Mouse (Mus musculus) forebrain, postnatal 0 days (tissue): ENCODE measurements around the gene Cul1. TPM values are rescaled to one million over a fixed set of nuclear protein-coding genes. Genes with fewer than 3 reads are reported as not detected.
"Not testable (repeated sequence)": the region's sequence is repeated elsewhere in the genome, so short reads cannot be mapped to it uniquely, and the experiment has no call there.

Experiments
- ATAC-seq: fragments of 200-750 bp; cut with Nextera tagmentation; 2 replicates; pipeline ENCODE4 v1.8.0; 2017; ENCODE audit warnings: mild to moderate bottlenecking, moderate library complexity
- DNase-seq: peaks from one replicate; pipeline ENCODE4 v3.0.0-alpha.2; 2015
- H3K27ac ChIP-seq: fragments of 300-500 bp; sonication (generic); 2 replicates; pipeline ENCODE4 v1.5.1; 2014; ENCODE audit warnings: low read depth, mild to moderate bottlenecking, antibody characterized with exemption, low read length, moderate library complexity, mixed read lengths
- H3K27me3 ChIP-seq: fragments of 300-500 bp; sonication (generic); 2 replicates; pipeline ENCODE4 v1.6.1; 2014; ENCODE audit warnings: mild to moderate bottlenecking, low read length, mixed read lengths; ENCODE audit not compliant: insufficient read depth
- H3K36me3 ChIP-seq: fragments of 300-500 bp; sonication (generic); 2 replicates; pipeline ENCODE4 v1.6.1; 2014; ENCODE audit warnings: mild to moderate bottlenecking, moderate library complexity; ENCODE audit not compliant: insufficient read depth
- H3K4me1 ChIP-seq: fragments of 300-500 bp; sonication (generic); 2 replicates; pipeline ENCODE4 v1.6.1; 2014; ENCODE audit warnings: antibody characterized with exemption; ENCODE audit not compliant: insufficient read depth
- H3K4me2 ChIP-seq: fragments of 300-500 bp; sonication (generic); 2 replicates; pipeline ENCODE4 v1.6.1; 2014; ENCODE audit warnings: low read depth, mild to moderate bottlenecking, moderate library complexity
- H3K4me3 ChIP-seq: fragments of 300-500 bp; sonication (generic); 2 replicates; pipeline ENCODE4 v1.5.1; 2014; ENCODE audit warnings: low read depth, low read length, mixed read lengths
- H3K9ac ChIP-seq: fragments of 300-500 bp; sonication (generic); 2 replicates; pipeline ENCODE4 v1.6.1; 2014; ENCODE audit warnings: mild to moderate bottlenecking
- H3K9me3 ChIP-seq: fragments of 300-500 bp; sonication (generic); 2 replicates; pipeline ENCODE4 v1.6.1; 2016; ENCODE audit warnings: low read length
- CTCF ChIP-seq: sonication (generic); IDR thresholded peaks from 2 replicates; pipeline ENCODE4 v1.5.1; 2016; ENCODE audit warnings: antibody characterized with exemption, control low read depth, low read depth
- WGBS: fragments of 180-500 bp; shearing (Covaris S2); extraction: QIAGEN DNeasy Blood & Tissue Kit; methylation state at CpG from one replicate; pipeline ENCODE4 v1.1.7; 2014; 5-methylcytosine and 5-hydroxymethylcytosine counted together
- polyA plus RNA-seq: library from polyadenylated mRNA; unstranded; fragments of >200 nt; fragmentation: Nextera tagmentation; extraction: Ambion mirVana; gene quantifications from 2 replicates; pipeline ENCODE4 v1.2.1, GENCODE M21; 2015
- total RNA-seq: library from RNA; depleted of rRNA; stranded (reverse); fragments of >200 nt; gene quantifications from 2 replicates; pipeline ENCODE4 v1.2.3, GENCODE M21; 2014

The Cul1 gene
- total and polyA plus RNA-seq, 2 experiments from 2014 or later: 119 to 158 TPM

DNA sequence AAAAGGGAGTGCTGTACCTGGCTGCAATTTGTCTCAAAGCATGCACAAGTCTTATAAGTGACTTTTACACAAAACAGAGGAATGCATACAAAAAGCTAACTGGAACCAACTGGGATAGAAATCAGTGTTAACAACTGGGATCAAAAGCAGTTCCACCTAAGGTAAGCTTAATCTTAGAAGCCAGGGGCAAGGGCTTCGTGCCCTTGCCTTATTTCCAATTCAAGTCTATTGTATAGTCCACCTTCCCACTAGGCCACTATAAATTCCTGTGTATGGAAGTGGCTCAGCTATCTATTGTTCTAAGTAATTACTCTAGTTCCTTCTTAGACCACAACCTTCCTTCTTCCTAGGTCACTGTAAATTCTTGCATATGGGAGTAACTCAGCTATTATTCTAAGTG lies 27.1 kb upstream of the Cul1 start:
- H3K27ac ChIP-seq: no peak overlapping the region
- no peaks in the 10 kb centered on the region for H3K27me3 ChIP-seq
- no peak for TF ChIP-seq CTCF
- H3K9ac ChIP-seq: no peak overlapping the region
- H3K9me3 ChIP-seq: no peaks in the 10 kb centered on the region
- DNase-seq (no peak), ATAC-seq (no peak)
- H3K4me3 ChIP-seq: no peak overlapping the region
- no peaks in the 10 kb centered on the region for H3K36me3 ChIP-seq
- WGBS: 54% methylated on average over 1 of the region's 1 CpGs
- no peak overlapping the region for H3K4me2 ChIP-seq
- H3K4me1 ChIP-seq: no peaks in the 10 kb centered on the region

DNA sequence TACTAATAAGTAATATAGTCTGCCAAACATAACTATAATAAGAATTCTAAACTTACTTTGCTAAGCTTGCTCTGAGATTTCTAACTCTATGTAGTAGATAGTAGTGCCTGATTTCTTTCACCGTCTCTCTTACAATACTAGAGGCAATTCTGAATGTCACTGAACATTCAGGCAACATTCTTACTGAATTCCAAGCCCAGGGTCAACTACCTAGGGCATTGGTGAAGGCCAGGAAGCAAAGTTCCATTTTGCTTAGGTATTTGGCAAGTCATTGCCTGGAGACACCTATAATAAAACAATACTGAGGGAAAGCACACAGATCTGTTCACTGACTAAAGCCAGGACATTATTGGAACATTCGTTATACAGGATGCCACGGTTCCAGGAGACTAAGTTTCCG lies 26.6 kb upstream of the Cul1 start:
- 84% methylated on average over 4 of the region's 4 CpGs for WGBS
- not testable (repeated sequence) for ATAC-seq, H3K9ac ChIP-seq

DNA sequence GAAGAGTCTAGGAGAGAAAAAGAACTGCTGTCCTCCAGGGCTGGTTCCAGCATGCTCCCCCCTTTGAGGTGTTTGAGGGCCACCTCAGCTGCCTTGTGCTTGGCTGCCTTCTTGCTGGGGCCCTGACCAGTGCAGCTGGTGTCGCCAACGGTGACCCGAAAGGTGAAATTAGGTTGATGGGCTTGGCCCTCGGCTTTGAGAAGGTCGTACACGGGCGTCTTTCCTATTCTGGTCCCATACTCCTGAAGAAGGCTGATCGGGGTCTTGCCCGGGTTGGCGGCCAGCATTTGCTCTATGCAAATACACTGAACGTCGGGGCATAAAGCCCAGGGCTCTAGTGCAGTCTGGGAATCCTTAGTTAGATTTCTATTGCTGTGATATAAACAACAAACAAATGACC lies 20.4 kb upstream of the Cul1 start:
- not testable (repeated sequence) for ATAC-seq, H3K36me3 ChIP-seq, H3K27me3 ChIP-seq, H3K4me1 ChIP-seq, H3K4me2 ChIP-seq, H3K9me3 ChIP-seq, H3K4me3 ChIP-seq, DNase-seq, H3K9ac ChIP-seq, H3K27ac ChIP-seq
- 92% methylated on average over 11 of the region's 12 CpGs for WGBS

More for the DNA sequence above, 26.6 kb upstream of the Cul1 start:
- not testable (repeated sequence) for H3K4me2 ChIP-seq, H3K27ac ChIP-seq, DNase-seq, H3K9me3 ChIP-seq, H3K27me3 ChIP-seq, H3K36me3 ChIP-seq, H3K4me1 ChIP-seq, H3K4me3 ChIP-seq

- ATAC-seq (no peak), DNase-seq (no peak)
- no peaks in the 10 kb centered on the region for H3K27me3 ChIP-seq
- no peak overlapping the region for H3K4me3 ChIP-seq
- H3K9ac ChIP-seq: no peak overlapping the region
- H3K27ac ChIP-seq: no peak overlapping the region
- no peaks in the 10 kb centered on the region for H3K36me3 ChIP-seq
- TF ChIP-seq CTCF: no peak
- H3K4me1 ChIP-seq: no peaks in the 10 kb centered on the region
- 79% methylated on average over 2 of the region's 2 CpGs for WGBS
- H3K9me3 ChIP-seq: no peaks in the 10 kb centered on the region
- no peak overlapping the region for H3K4me2 ChIP-seq
These were observed 13.1 kb upstream of the Cul1 start for GRCm38 (mm10) chr6:47440080-47440479.

DNA sequence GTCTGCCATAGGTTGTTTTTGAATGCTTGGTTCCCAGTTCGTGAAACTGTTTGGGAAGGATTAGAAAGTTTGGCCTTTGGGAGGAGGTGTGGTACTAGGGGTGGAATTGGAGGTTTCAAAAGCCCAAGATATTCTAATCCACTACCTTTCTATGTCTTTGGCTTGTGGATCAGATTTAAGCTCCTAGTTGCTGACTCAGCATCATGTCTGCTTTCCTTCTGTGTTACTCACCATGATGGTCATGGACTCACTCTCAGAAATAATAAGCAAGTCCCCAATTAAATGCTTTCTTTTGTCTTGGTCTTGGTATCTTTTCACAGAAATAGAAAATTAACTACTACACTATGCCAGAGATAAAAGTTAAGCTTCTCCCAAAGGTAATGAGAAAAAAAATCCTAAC lies 5.5 kb upstream of the Cul1 start:
- DNase-seq (no peak), ATAC-seq (no peak)
- no peaks in the 10 kb centered on the region for H3K9me3 ChIP-seq
- no peak overlapping the region for H3K27ac ChIP-seq
- TF ChIP-seq CTCF: no peak
- 93% methylated on average over 1 of the region's 1 CpGs for WGBS
- H3K9ac ChIP-seq: no peak overlapping the region
- H3K36me3 ChIP-seq: no peaks in the 10 kb centered on the region
- H3K4me1 ChIP-seq: 0 out of 2 replicates have a peak, but pooled peaks cover 1% of the 10 kb centered on the region
- H3K27me3 ChIP-seq: no peaks in the 10 kb centered on the region
- no peak overlapping the region for H3K4me2 ChIP-seq
- no peak overlapping the region for H3K4me3 ChIP-seq

- WGBS: 3% methylated on average over 42 of the region's 42 CpGs
- Histone ChIP-seq H3K4me3 (peak overlapping the region; percentile 99), H3K9ac (peak overlapping the region; percentile 100), H3K9me3 (no peaks in the 10 kb centered on the region), H3K4me2 (peak overlapping the region; percentile 76), H3K27me3 (no peaks in the 10 kb centered on the region), H3K27ac (peak overlapping the region; percentile 97), H3K4me1 (0 out of 2 replicates have a peak, but pooled peaks cover 6% of the 10 kb centered on the region), H3K36me3 (no peaks in the 10 kb centered on the region)
- ATAC-seq: peak; percentile 40
- DNase-seq: peak; percentile 70
- TF ChIP-seq CTCF: no peak
These were observed 428 bp downstream of the Cul1 start for GRCm38 (mm10) chr6:47453522-47454130.

DNA sequence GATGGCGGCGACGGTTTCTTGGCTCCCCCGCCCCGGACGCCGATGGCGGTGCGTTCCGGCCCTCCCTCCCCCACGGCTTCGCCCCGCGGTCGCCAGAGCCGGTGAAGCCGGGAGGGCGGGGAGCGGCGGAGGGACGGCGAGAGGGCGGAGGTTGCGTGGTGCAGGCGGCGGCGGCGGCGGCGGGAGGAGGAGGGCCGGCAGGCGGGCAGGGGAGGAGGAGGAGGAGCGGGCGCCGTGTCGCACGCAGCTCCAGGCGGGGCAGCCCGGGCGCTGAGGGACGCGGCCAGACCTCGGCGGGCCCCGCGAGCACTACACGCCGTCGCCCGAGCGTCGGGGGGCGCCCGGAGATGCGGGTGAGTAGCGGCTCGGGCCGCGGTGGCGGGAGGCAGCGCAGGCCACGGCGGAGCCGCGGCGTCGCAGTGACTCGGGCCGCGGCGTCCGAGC lies 955 bp downstream of the Cul1 start:
- DNase-seq: no peak
- H3K27ac ChIP-seq: peak overlapping the region; percentile 97
- H3K36me3 ChIP-seq: no peaks in the 10 kb centered on the region
- no peak for TF ChIP-seq CTCF
- ATAC-seq: peak; percentile 89
- peak overlapping the region; percentile 76 for H3K4me2 ChIP-seq
- H3K27me3 ChIP-seq: no peaks in the 10 kb centered on the region
- 0 out of 2 replicates have a peak, but pooled peaks cover 6% of the 10 kb centered on the region for H3K4me1 ChIP-seq
- peak overlapping the region; percentile 100 for H3K9ac ChIP-seq
- peak overlapping the region; percentile 99 for H3K4me3 ChIP-seq
- no peaks in the 10 kb centered on the region for H3K9me3 ChIP-seq
- 2% methylated on average over 56 of the region's 72 CpGs for WGBS
